Comparison of ENCODE assay signal across 14 mouse cellular contexts in genomic region chr1:127230468-127230867, GRCm38 (mm10). TPM values are rescaled to one million over a fixed set of nuclear protein-coding genes. Genes with fewer than 3 reads are reported as not detected.
DNase-seq lines count a peak whose midpoint lies in the region; ATAC-seq lines count a peak whose summit lies in the region.
"Had no signal": no experiment of that assay in that cellular context is flagged by ENCODE, and none has a peak within 500 bp of the region (broad histone marks: within the 10 kb centered on the region; RNA-seq: fewer than 3 reads in every experiment).

No protein-coding gene starts in this region.

- no peak overlapping the region for H3K27ac ChIP-seq in kidney, embryonic 16.5 days (ENCODE audit: low read length)
- no peak overlapping the region; the same call in 1 of the 2 replicates for H3K27ac ChIP-seq in liver, embryonic 13.5 days
- H3K27ac ChIP-seq in limb, embryonic 10.5 days = no peak overlapping the region
- H3K27ac ChIP-seq: embryonic facial prominence, embryonic 12.5 days; neural tube, embryonic 13.5 days had no signal

- H3K9me3 ChIP-seq in kidney, embryonic 16.5 days (ENCODE audit: low read length) = no peaks in the 10 kb centered on the region
- no peaks in the 10 kb centered on the region for H3K9me3 ChIP-seq in liver, embryonic 13.5 days (replicated peaks)
- H3K9me3 ChIP-seq in limb, embryonic 10.5 days (replicated peaks) = no peaks in the 10 kb centered on the region
- H3K9me3 ChIP-seq: embryonic facial prominence, embryonic 12.5 days; neural tube, embryonic 13.5 days had no signal

- no peaks in the 10 kb centered on the region for H3K36me3 ChIP-seq in kidney, embryonic 16.5 days (ENCODE audit: insufficient read depth, low read length)
- H3K36me3 ChIP-seq in liver, embryonic 13.5 days = no peaks in the 10 kb centered on the region
- no peaks in the 10 kb centered on the region for H3K36me3 ChIP-seq in limb, embryonic 10.5 days
- H3K36me3 ChIP-seq: embryonic facial prominence, embryonic 12.5 days; neural tube, embryonic 13.5 days had no signal

- H3K9ac ChIP-seq in kidney, embryonic 16.5 days (replicated peaks; ENCODE audit: low read length) = no peak overlapping the region
- H3K9ac ChIP-seq in liver, embryonic 13.5 days = no peak overlapping the region
- H3K9ac ChIP-seq: embryonic facial prominence, embryonic 12.5 days; neural tube, embryonic 13.5 days had no signal

- 35% methylated on average over 2 of the region's 2 CpGs for WGBS in kidney, embryonic 16.5 days
- WGBS in liver, embryonic 13.5 days (ENCODE audit: insufficient replicate concordance) = 13% methylated on average over 2 of the region's 2 CpGs
- WGBS in limb, embryonic 10.5 days = 67% methylated on average over 2 of the region's 2 CpGs

- peak; percentile 25 for DNase-seq in kidney, postnatal 14 days
- DNase-seq in T-cell, adult 2 months (ENCODE audit: low spot score) = peak; percentile 60
- no peak for DNase-seq in liver, embryonic 13.5 days
- peak; percentile 68 for DNase-seq in thymus, postnatal 0 days (ENCODE audit: low spot score)
- DNase-seq in limb, embryonic 10.5 days (ENCODE audit: low spot score) = no peak
- no peak for DNase-seq in frontal cortex, postnatal 36 days (ENCODE audit: low spot score in 2 of 2)
- DNase-seq: adrenal gland, postnatal 25 days; cerebellum, adult 18-20 months; gastrocnemius, postnatal 36 days; kidney, adult 8-10 months had no signal

- H3K4me3 ChIP-seq in kidney, embryonic 16.5 days (ENCODE audit: low read length) = no peak overlapping the region
- H3K4me3 ChIP-seq in liver, embryonic 13.5 days (replicated peaks) = no peak overlapping the region
- no peak overlapping the region for H3K4me3 ChIP-seq in limb, embryonic 10.5 days
- H3K4me3 ChIP-seq: embryonic facial prominence, embryonic 12.5 days; neural tube, embryonic 13.5 days had no signal

- no peak for ATAC-seq in kidney, embryonic 16.5 days (ENCODE audit: low FRiP score, low TSS enrichment)
- ATAC-seq in liver, embryonic 13.5 days (ENCODE audit: low read depth) = no peak
- ATAC-seq: forebrain, embryonic 14.5 days had no signal

- peaks cover 26% of the 10 kb centered on the region for H3K4me1 ChIP-seq in kidney, embryonic 16.5 days (ENCODE audit: insufficient read depth, low read length)
- peaks cover 6% of the 10 kb centered on the region for H3K4me1 ChIP-seq in liver, embryonic 13.5 days (replicated peaks)
- peaks cover 23% of the 10 kb centered on the region for H3K4me1 ChIP-seq in limb, embryonic 10.5 days

- no peaks in the 10 kb centered on the region for H3K27me3 ChIP-seq in kidney, embryonic 16.5 days (ENCODE audit: insufficient read depth, low read length)
- H3K27me3 ChIP-seq in liver, embryonic 13.5 days = no peaks in the 10 kb centered on the region
- H3K27me3 ChIP-seq in limb, embryonic 10.5 days (ENCODE audit: low read depth, poor library complexity, severe bottlenecking) = no peaks in the 10 kb centered on the region
- H3K27me3 ChIP-seq: embryonic facial prominence, embryonic 12.5 days; neural tube, embryonic 13.5 days had no signal

- H3K4me2 ChIP-seq in kidney, embryonic 16.5 days (replicated peaks; ENCODE audit: low read depth, low read length) = no peak overlapping the region
- H3K4me2 ChIP-seq in liver, embryonic 13.5 days = 0 out of 2 replicates have a peak overlapping the region, but pooled peaks have one; percentile 8
- H3K4me2 ChIP-seq: embryonic facial prominence, embryonic 12.5 days; neural tube, embryonic 13.5 days had no signal

RNA-seq across cellular contexts. Expression of gene Mgat5, which starts 25.7 kb away (rescaled TPM):
- 8.1 and 9.7 TPM in 2 replicates for polyA plus RNA-seq in kidney, embryonic 16.5 days (2015; fragmentation: Nextera tagmentation; extraction: Ambion mirVana)
- 0.62 and 0.86 TPM in 2 replicates for polyA plus RNA-seq in liver, embryonic 13.5 days (2015; fragmentation: Nextera tagmentation; extraction: Ambion mirVana)
- 6.5 and 9.9 TPM in 2 replicates for polyA plus RNA-seq in thymus, postnatal 0 days (2015; fragmentation: Nextera tagmentation; extraction: Ambion mirVana)
- polyA plus RNA-seq in limb, embryonic 10.5 days (2016; fragmentation: Nextera tagmentation; extraction: Ambion mirVana) = 4.3 and 5.1 TPM in 2 replicates

Comparison
In these comparisons a context has a peak if more than half of its experiments do, and no peak if none do; other contexts are left out.
1. DNase-seq: peak in kidney, postnatal 14 days (single experiment), T-cell, adult 2 months (single experiment) and thymus, postnatal 0 days (single experiment); none in liver, embryonic 13.5 days (single experiment), limb, embryonic 10.5 days (single experiment) and frontal cortex, postnatal 36 days (0 of 2).